Mouse (Mus musculus) spleen, adult 2 months (tissue): ENCODE results near the gene Ldlrad2.

Source experiments
- CTCF ChIP-seq: fragments of 200-500 bp; IDR thresholded peaks from 2 replicates; pipeline ENCODE4 v1.5.1; 2011; ENCODE audit warnings: mild to moderate bottlenecking, inconsistent platforms; ENCODE audit not compliant: insufficient read depth, insufficient read length, insufficient replicate concordance; ENCODE audit errors: extremely low read depth
- POLR2A ChIP-seq: fragments of 200-500 bp; IDR thresholded peaks from 2 replicates; pipeline ENCODE4 v1.6.1; 2011; ENCODE audit warnings: low read depth, low read length, inconsistent platforms

DNA sequence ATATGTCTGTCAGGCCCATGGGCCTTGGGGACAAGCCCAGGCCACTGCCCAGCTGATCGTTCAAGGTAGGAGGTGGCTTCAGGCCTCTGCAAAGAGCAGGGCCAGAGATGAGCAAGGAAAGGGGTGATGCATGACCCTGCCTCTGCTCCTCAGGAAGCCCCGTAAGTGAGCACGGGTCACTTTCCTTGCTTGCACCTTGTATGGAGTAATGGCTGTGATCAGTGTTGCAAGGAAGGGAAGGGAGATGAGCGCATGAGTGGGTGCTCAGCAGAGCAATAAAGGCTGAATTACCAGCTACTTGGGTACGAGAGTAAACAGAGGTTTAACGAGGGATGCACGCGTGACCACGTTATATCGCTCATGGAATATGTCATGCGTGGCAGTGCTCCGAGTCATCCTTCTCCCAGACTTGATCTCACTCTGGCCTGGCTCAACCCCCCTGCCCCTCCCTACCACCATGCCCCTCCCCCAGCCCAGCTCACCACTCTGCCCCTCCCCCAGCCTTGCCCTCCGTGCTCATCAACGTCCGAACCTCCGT is 17.6 kb downstream of the Ldlrad2 start:
- no peak for TF ChIP-seq POLR2A
- TF ChIP-seq CTCF, result no peak
